Mouse (Mus musculus) small intestine, adult 2 months (tissue): ENCODE data around the gene F10.

Source experiments
- CTCF ChIP-seq: fragments of 200-500 bp; IDR thresholded peaks from 2 replicates; pipeline ENCODE4 v1.5.1; 2012; ENCODE audit warnings: low read depth, mild to moderate bottlenecking, control low read depth, inconsistent platforms, low read length, moderate library complexity, mixed read lengths; ENCODE audit not compliant: insufficient replicate concordance, insufficient read length; ENCODE audit errors: extremely low read depth
- POLR2A ChIP-seq: fragments of 200-500 bp; IDR thresholded peaks from 2 replicates; pipeline ENCODE4 v1.6.1; 2012; ENCODE audit warnings: low read depth, mild to moderate bottlenecking, control low read depth, inconsistent platforms, low read length, moderate library complexity

GRCm38 (mm10) chr8:12987571-12987970 lies 49.5 kb upstream of the F10 start:
- TF ChIP-seq POLR2A (no peak), CTCF (no peak)
